Mouse (Mus musculus) brain, embryonic 14.5 days (tissue): ENCODE measurements around the gene Fam83c. TPM values are rescaled to one million over a fixed set of nuclear protein-coding genes. Genes with fewer than 3 reads are reported as not detected.

Experiments
- DNase-seq: peaks from one replicate; pipeline ENCODE4 v3.0.0-alpha.2; 2011; ENCODE audit warnings: low read depth
- CTCF ChIP-seq: fragments of 200-500 bp; IDR thresholded peaks from 2 replicates; pipeline ENCODE4 v1.5.1; 2012; ENCODE audit warnings: inconsistent platforms, mild to moderate bottlenecking, moderate library complexity, borderline replicate concordance; ENCODE audit not compliant: insufficient read depth, insufficient read length; ENCODE audit errors: extremely low read depth
- POLR2A ChIP-seq: fragments of 200-500 bp; IDR thresholded peaks from 2 replicates; pipeline ENCODE4 v1.6.1; 2012; ENCODE audit warnings: mild to moderate bottlenecking, inconsistent platforms, borderline replicate concordance; ENCODE audit not compliant: poor library complexity, insufficient read depth, insufficient read length, severe bottlenecking; ENCODE audit errors: extremely low read depth
- polyA plus RNA-seq: library from polyadenylated mRNA; depleted of rRNA; stranded (reverse); fragments of >200 nt; gene quantifications from 2 replicates; pipeline ENCODE4 v1.2.3, GENCODE M21; 2012; rRNA removed

Gene Fam83c
- 0.04 TPM in 2 replicates for polyA plus RNA-seq

DNA sequence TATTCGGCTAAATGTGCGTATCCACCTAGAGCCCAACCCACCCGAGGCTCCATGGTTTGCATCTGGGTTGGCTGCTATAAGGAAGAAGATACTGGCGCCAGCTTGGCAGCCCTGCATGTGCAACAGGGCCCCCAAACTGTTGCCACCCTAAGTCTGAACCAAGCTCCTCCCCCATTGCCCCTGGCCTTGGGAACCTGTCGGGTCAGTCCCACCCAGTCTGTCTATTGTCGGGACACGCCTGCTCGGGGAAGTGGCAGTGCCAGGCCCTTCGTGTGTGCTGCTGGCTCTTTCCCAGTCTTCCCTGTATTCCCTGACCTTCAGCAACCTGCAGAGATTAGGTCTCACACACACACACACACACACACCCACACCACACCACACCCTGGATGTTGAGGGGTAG lies at the start of gene Fam83c:
Gene Fam83c, minus strand, starts transcription at position 123 of the 400 bp plus-strand sequence.
- no peak for DNase-seq
- TF ChIP-seq POLR2A (no peak), CTCF (no peak)

GRCm38 (mm10) chr2:155882087-155882486 lies 47.4 kb upstream of the Fam83c start:
- TF ChIP-seq CTCF (no peak), POLR2A (no peak)
- no peak for DNase-seq

DNA sequence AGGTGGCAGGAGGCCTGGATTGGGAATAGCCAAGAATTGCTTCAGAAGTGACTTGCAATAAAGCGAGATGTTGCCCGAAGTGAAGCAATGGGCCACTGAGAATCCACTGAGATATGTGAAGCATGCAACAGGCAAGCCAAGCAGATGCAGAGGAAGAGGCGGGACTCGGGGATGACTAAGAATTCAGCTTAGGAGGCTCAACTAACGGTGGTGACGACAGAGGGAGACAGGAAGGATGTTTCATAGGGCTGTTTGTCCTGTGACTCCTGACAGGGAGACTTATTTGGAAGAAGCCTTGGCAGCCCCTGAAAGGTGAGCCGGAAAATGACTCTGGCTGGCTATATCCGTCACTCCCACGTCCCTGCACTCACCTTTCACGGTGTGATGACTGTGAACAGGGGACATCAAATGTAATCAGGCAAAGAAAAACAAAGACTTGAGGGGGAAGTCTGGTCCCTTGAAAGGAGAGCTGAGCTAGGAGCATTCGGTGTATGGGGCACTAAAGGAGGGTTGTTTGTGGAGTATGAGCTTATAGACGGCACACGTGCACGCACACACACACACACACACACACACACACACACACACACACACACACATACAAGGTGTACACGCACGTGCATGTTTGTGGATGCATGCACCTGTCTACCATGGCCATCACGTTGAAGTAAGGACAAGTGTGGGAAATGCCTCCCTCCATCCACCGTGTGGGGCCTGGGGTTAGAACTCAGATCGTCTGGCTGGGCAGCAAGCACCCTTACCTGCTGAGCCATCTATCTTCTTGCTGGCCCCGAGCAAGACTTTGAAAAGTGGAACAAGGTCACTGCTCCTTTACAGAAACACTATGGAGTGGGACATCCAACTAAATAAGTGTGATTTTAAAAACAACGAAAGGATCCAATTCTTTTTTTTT lies 44.6 kb upstream of the Fam83c start:
- TF ChIP-seq POLR2A (no peak), CTCF (no peak)
- DNase-seq: no peak

DNA sequence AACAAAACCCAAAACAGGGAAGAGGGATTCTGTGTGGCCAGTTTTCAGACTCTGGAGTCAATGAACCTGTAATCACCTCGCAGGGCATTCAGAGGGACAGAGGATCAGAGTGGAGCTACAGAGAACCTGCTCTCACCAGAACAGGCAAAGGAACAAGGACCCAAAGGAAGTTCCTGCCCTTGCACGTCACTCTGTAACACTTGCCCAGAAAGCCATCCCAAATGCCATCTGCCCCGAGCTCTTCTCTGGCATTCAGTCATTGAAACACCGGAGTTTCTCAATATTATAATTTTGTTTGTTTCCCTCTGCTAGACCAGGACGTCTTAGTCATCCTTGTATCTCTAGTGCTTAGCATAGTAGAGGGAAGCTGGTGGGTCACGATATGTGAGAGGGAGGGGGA lies 39.0 kb upstream of the Fam83c start:
- no peak for TF ChIP-seq POLR2A
- no peak for TF ChIP-seq CTCF
- no peak for DNase-seq

DNA sequence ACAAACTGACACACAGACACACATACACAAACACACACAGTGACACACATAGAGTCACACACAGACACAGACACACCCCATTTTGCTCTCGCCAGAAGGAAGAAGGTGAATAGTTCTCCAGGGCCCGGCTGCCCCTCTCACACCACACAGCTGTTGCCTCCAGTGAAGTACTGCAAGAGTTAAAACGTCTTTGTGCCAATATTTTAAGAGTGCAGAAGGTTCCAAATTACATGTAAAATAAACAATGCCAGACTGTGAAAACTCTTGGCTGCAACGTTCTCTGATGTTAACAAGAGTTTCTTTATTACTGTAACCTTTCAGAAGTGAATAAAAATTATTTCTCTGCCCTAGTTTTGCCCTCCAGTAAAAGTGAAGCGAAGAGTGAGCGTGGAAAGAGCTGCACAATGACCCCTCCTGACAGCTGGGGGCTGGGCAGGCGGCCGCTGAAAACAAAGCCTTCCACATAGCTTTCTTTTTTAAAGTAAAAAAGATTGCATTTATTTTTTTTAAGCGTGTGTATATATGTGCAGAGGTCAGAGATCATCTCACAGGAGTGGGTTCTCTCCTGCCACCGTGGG lies 38.4 kb upstream of the Fam83c start:
- peak; percentile 72 for DNase-seq
- TF ChIP-seq CTCF (no peak), POLR2A (no peak)

DNA sequence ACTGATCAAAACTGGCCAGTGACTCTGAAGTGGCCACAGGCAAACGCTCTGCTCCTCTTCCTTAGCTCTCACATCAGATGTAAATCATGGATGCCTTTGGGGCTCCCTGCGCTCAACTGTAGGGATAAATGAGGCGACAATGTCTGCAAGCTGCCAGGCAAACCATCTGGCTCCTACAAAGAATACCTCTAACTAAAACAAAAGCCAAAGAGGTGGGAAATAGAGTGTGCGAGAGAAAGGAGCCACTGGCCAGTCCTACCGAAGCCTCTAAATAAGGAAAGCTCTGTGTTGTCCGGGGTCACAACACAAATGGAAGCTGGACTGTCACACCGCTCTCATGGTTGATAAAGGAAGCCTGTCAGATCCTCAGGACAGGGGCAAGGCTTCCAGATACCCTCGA lies 37.8 kb upstream of the Fam83c start:
- TF ChIP-seq CTCF (no peak), POLR2A (no peak)

GRCm38 (mm10) chr2:155869772-155870171 lies 35.1 kb upstream of the Fam83c start:
- no peak for TF ChIP-seq POLR2A
- TF ChIP-seq CTCF: no peak

More for the DNA sequence above, 37.8 kb upstream of the Fam83c start:
- peak; percentile 78 for DNase-seq

DNA sequence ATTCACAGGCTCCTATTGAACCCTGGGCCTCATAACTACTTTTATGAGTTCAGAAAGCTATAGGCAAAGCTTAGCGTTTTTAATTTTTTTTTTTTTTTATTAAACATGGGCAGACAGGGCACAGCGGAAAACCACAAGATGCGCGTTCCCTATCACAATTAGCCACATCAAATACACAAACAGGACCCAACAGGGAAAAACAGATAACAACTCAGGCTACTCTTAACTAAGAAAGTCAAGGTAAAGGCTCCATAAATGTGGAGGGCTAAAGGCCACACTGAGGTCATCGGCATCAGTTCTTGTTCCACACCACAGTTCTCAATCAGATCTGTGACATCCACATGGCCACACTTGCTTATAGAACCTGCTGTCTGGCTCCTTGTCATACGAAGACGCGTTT lies 33.7 kb upstream of the Fam83c start:
- no peak for DNase-seq
- TF ChIP-seq POLR2A (no peak), CTCF (no peak)

More at GRCm38 (mm10) chr2:155869772-155870171, 35.1 kb upstream of the Fam83c start:
- no peak for DNase-seq

- peak; percentile 88 for DNase-seq
- TF ChIP-seq CTCF (no peak), POLR2A (no peak)
These were observed 28.7 kb upstream of the Fam83c start for GRCm38 (mm10) chr2:155863301-155863867.

DNA sequence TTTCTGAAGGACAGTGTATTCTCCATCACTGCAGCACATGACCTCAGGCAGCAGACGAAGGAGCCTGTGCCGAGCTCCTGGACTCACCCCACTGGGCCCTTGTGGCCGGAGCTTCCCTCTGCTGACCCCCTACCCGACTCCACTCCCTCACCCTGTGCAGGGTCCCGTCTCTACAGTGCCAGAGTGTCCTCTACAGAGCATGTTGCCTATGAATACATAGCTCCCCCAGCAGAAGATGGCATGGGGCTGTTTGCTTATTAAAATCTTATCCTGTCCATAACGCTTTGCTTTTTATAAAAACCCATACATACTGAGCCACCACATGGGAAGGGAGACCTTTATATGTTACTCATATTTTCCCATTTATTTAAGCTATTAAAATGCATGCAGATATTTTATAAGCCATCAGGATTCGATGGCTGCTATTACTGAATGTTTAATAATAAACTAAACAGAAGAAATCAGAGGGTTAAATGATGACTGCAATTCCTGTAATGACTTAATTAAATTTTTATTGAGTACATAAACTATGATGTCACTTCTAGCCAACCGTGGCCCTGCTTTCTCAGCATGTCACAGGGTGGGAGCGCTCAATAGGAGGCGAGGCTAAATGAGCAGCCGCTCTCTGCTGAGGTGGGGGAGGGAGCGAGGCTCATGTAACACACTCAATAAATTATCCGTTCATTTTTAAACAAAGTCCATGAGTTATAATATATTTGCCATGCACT lies 28.1 kb upstream of the Fam83c start:
- DNase-seq: peak; percentile 91
- TF ChIP-seq POLR2A (no peak), CTCF (no peak)

GRCm38 (mm10) chr2:155861581-155861980 lies 26.9 kb upstream of the Fam83c start:
- TF ChIP-seq POLR2A: no peak
- TF ChIP-seq CTCF: no peak
- no peak for DNase-seq

- DNase-seq: no peak
- no peak for TF ChIP-seq CTCF
- no peak for TF ChIP-seq POLR2A
These were observed 25.4 kb upstream of the Fam83c start for GRCm38 (mm10) chr2:155860102-155860501.
